27 mouse cellular contexts compared by ENCODE assay signal in genomic region chr19:25062188-25062856, GRCm38 (mm10).
DNase-seq lines count a peak whose midpoint lies in the region; ATAC-seq and TF ChIP-seq lines count a peak whose summit lies in the region.
"Had no signal": no experiment of that assay in that cellular context is flagged by ENCODE, and none has a peak within 500 bp of the region (broad histone marks: within the 10 kb centered on the region; RNA-seq: fewer than 3 reads in every experiment).

No protein-coding gene starts in this region.

- TF ChIP-seq CTCF in liver, postnatal 0 days (IDR thresholded peaks at IDR 0.05; ENCODE audit: low read depth) = no peak
- no peak for TF ChIP-seq CTCF in bone marrow, adult 2 months (IDR thresholded peaks at IDR 0.05; ENCODE audit: control insufficient read depth, insufficient read depth, low read length)

- no peak overlapping the region for H3K4me3 ChIP-seq in liver, postnatal 0 days (ENCODE audit: low read depth, low read length)
- H3K4me3 ChIP-seq in bone marrow, adult 2 months (replicated peaks; ENCODE audit: control insufficient read depth, low read depth, low read length) = no peak overlapping the region
- no peak overlapping the region for H3K4me3 ChIP-seq in hindbrain, embryonic 11.5 days (ENCODE audit: low read depth, low read length)
- H3K4me3 ChIP-seq: forebrain, embryonic 15.5 days; hindbrain, embryonic 13.5 days; left cerebral cortex, adult 2 months; limb, embryonic 12.5 days; neural tube, embryonic 15.5 days had no signal

- H3K4me1 ChIP-seq in liver, postnatal 0 days (ENCODE audit: insufficient read depth) = no peaks in the 10 kb centered on the region
- no peaks in the 10 kb centered on the region for H3K4me1 ChIP-seq in bone marrow, adult 2 months (ENCODE audit: control insufficient read depth, insufficient read depth, low read length)
- H3K4me1 ChIP-seq in hindbrain, embryonic 11.5 days (replicated peaks; ENCODE audit: control insufficient read depth, insufficient read depth, low read length) = no peaks in the 10 kb centered on the region

- WGBS in liver, postnatal 0 days (ENCODE audit: insufficient replicate concordance) = 85% methylated on average over 9 of the region's 9 CpGs
- 74% methylated on average over 9 of the region's 9 CpGs for WGBS in bone marrow, adult 2 months
- 93% methylated on average over 9 of the region's 9 CpGs for WGBS in hindbrain, embryonic 11.5 days

- no peak for TF ChIP-seq EP300 in liver, postnatal 0 days (IDR thresholded peaks at IDR 0.05; ENCODE audit: low read depth)

- TF ChIP-seq POLR2A in bone marrow, adult 2 months (IDR thresholded peaks at IDR 0.05; ENCODE audit: borderline replicate concordance, control insufficient read depth, low read depth, low read length) = no peak

- no peak overlapping the region for H3K4me2 ChIP-seq in liver, postnatal 0 days (ENCODE audit: low read depth, low read length)
- no peak overlapping the region for H3K4me2 ChIP-seq in hindbrain, embryonic 11.5 days (replicated peaks; ENCODE audit: low read depth, low read length)
- H3K4me2 ChIP-seq: forebrain, embryonic 15.5 days; heart, embryonic 11.5 days; hindbrain, embryonic 13.5 days; limb, embryonic 12.5 days; liver, embryonic 11.5 days; neural tube, embryonic 15.5 days had no signal

- no peaks in the 10 kb centered on the region for H3K9me3 ChIP-seq in liver, postnatal 0 days (ENCODE audit: low read length)
- no peaks in the 10 kb centered on the region for H3K9me3 ChIP-seq in hindbrain, embryonic 11.5 days (ENCODE audit: control insufficient read depth, low read length)
- H3K9me3 ChIP-seq: forebrain, embryonic 15.5 days; hindbrain, embryonic 13.5 days; limb, embryonic 12.5 days; neural tube, embryonic 15.5 days had no signal

- ATAC-seq in liver, postnatal 0 days = no peak
- peak; percentile 66; the same call in 1 of the 2 replicates for ATAC-seq in neutrophil, adult 5-6 weeks (ENCODE audit: extremely low read depth, insufficient number of reproducible peaks, low FRiP score, poor library complexity, severe bottlenecking)
- ATAC-seq in megakaryocyte-erythroid progenitor cell, adult 5-6 weeks (replicated peaks; ENCODE audit: low FRiP score, low TSS enrichment, poor library complexity, severe bottlenecking) = no peak
- ATAC-seq in hindbrain, embryonic 11.5 days (ENCODE audit: low FRiP score) = no peak
- ATAC-seq: forebrain, embryonic 15.5 days had no signal

- DNase-seq in liver, postnatal 0 days = no peak
- no peak for DNase-seq in liver
- DNase-seq in CD4-positive, CD25-positive, alpha-beta regulatory T cell, adult 2 months (ENCODE audit: low read depth, low spot score) = peak; percentile 61
- DNase-seq in urinary bladder, postnatal 25 days (ENCODE audit: low spot score) = no peak
- DNase-seq in hindbrain, embryonic 11.5 days (ENCODE audit: low spot score) = no peak
- DNase-seq: adrenal gland, postnatal 36 days; cerebellum, adult 11 months; cerebellum, adult 9-10 months; cerebellum, postnatal 36 days; gastrocnemius, postnatal 10 days; heart, postnatal 36 days; kidney, adult 11 months; kidney, postnatal 14 days; layer of hippocampus, adult 9-11 months; midbrain, embryonic 14.5 days; spleen, adult 18-20 months had no signal

- peak overlapping the region; percentile 22; the same call in 1 of the 2 replicates for H3K27ac ChIP-seq in liver, postnatal 0 days (ENCODE audit: low read depth)
- peak overlapping the region; percentile 43; the same call in 1 of the 2 replicates for H3K27ac ChIP-seq in bone marrow, adult 2 months (ENCODE audit: control insufficient read depth, insufficient read depth, low read depth, low read length, poor library complexity)
- H3K27ac ChIP-seq in hindbrain, embryonic 11.5 days (ENCODE audit: low read depth, low read length) = no peak overlapping the region
- H3K27ac ChIP-seq: forebrain, embryonic 15.5 days; hindbrain, embryonic 13.5 days; left cerebral cortex, adult 2 months; limb, embryonic 12.5 days; macrophage; neural tube, embryonic 15.5 days had no signal

- peaks cover 10% of the 10 kb centered on the region for H3K36me3 ChIP-seq in liver, postnatal 0 days (replicated peaks; ENCODE audit: insufficient read depth, low read length)
- H3K36me3 ChIP-seq in hindbrain, embryonic 11.5 days (ENCODE audit: control insufficient read depth, insufficient read depth, low read length) = no peaks in the 10 kb centered on the region
- H3K36me3 ChIP-seq: forebrain, embryonic 15.5 days; hindbrain, embryonic 13.5 days; limb, embryonic 12.5 days; neural tube, embryonic 15.5 days had no signal

- H3K27me3 ChIP-seq in liver, postnatal 0 days (ENCODE audit: insufficient read depth, low read length) = no peaks in the 10 kb centered on the region
- no peaks in the 10 kb centered on the region for H3K27me3 ChIP-seq in hindbrain, embryonic 11.5 days (ENCODE audit: control insufficient read depth, insufficient read depth, low read length)
- H3K27me3 ChIP-seq: forebrain, embryonic 15.5 days; hindbrain, embryonic 13.5 days; limb, embryonic 12.5 days; neural tube, embryonic 15.5 days had no signal

- no peak overlapping the region for H3K9ac ChIP-seq in liver, postnatal 0 days (replicated peaks)
- H3K9ac ChIP-seq in hindbrain, embryonic 11.5 days (ENCODE audit: low read depth, low read length) = no peak overlapping the region
- H3K9ac ChIP-seq: forebrain, embryonic 15.5 days; hindbrain, embryonic 13.5 days; limb, embryonic 12.5 days; neural tube, embryonic 15.5 days had no signal
